Mouse (Mus musculus) liver, embryonic 14.5 days (tissue): ENCODE data around the gene Snx17. TPM values are rescaled to one million over a fixed set of nuclear protein-coding genes. Genes with fewer than 3 reads are reported as not detected.

ENCODE experiments used
- ATAC-seq: fragments of 200-750 bp; cut with Nextera tagmentation; 2 replicates; pipeline ENCODE4 v1.8.0; 2017; ENCODE audit warnings: moderate number of reproducible peaks, mild to moderate bottlenecking, moderate library complexity; ENCODE audit not compliant: insufficient read depth
- DNase-seq, 3 experiments: peaks; one replicate each; pipeline ENCODE4 v3.0.0-alpha.2; 2012 to 2013; ENCODE audit warnings: low read depth in 3 of 3, low spot score in 3 of 3
- H3K27ac ChIP-seq: fragments of 300-500 bp; sonication (generic); 2 replicates; pipeline ENCODE4 v1.5.1; 2014; ENCODE audit warnings: moderate library complexity, mild to moderate bottlenecking, control low read depth, inconsistent platforms
- H3K27me3 ChIP-seq: fragments of 300-500 bp; sonication (generic); 2 replicates; pipeline ENCODE4 v1.6.1; 2014; ENCODE audit warnings: mild to moderate bottlenecking, low read length, moderate library complexity; ENCODE audit not compliant: control insufficient read depth, insufficient read depth
- H3K36me3 ChIP-seq: fragments of 300-500 bp; sonication (generic); replicated peaks from 2 replicates; pipeline ENCODE4 v1.6.1; 2014; ENCODE audit warnings: low read depth; ENCODE audit not compliant: control insufficient read depth, insufficient read depth
- H3K4me1 ChIP-seq, 2 experiments: fragments of 200-500 bp in 1 of 2; fragments of 300-500 bp in 1 of 2; sonication (generic) in 1 of 2; replicated peaks; 2 replicates each; pipeline ENCODE4 v1.6.1; 2012 to 2014; ENCODE audit warnings: antibody characterized with exemption in 1 of 2, inconsistent platforms in 1 of 2, low read length in 1 of 2; ENCODE audit not compliant: control insufficient read depth in 2 of 2, insufficient read depth in 2 of 2
- H3K4me2 ChIP-seq: fragments of 300-500 bp; sonication (generic); 2 replicates; pipeline ENCODE4 v1.6.1; 2014; ENCODE audit warnings: low read depth, mild to moderate bottlenecking, control low read depth, moderate library complexity
- H3K4me3 ChIP-seq, 2 experiments: fragments of 200-500 bp in 1 of 2; fragments of 300-500 bp in 1 of 2; sonication (generic) in 1 of 2; 2 replicates each; pipeline ENCODE4 v1.5.1; 2012 to 2014; ENCODE audit warnings: low read depth in 2 of 2, low read length in 2 of 2, mild to moderate bottlenecking in 2 of 2, control low read depth in 1 of 2, inconsistent platforms in 1 of 2, moderate library complexity in 1 of 2; ENCODE audit not compliant: insufficient read depth in 1 of 2
- H3K9ac ChIP-seq: fragments of 300-500 bp; sonication (generic); replicated peaks from 2 replicates; pipeline ENCODE4 v1.6.1; 2014; ENCODE audit warnings: mild to moderate bottlenecking, control low read depth, moderate library complexity
- H3K9me3 ChIP-seq: fragments of 300-500 bp; sonication (generic); 2 replicates; pipeline ENCODE4 v1.6.1; 2016; ENCODE audit warnings: low read length, mixed read lengths; ENCODE audit not compliant: control insufficient read depth
- CTCF ChIP-seq: IDR thresholded peaks from 2 replicates; pipeline ENCODE4 v1.5.1; 2016; ENCODE audit warnings: antibody characterized with exemption, low read depth, control low read depth
- EP300 ChIP-seq: IDR thresholded peaks from 2 replicates; pipeline ENCODE4 v1.6.1; 2016; ENCODE audit warnings: antibody characterized with exemption, low read depth
- WGBS: fragments of 180-500 bp; shearing (Covaris S2); extraction: QIAGEN DNeasy Blood & Tissue Kit; methylation state at CpG from one replicate; pipeline ENCODE4 v1.1.7; 2014; ENCODE audit not compliant: insufficient replicate concordance; 5-methylcytosine and 5-hydroxymethylcytosine counted together
- polyA plus RNA-seq, 2 experiments: library from polyadenylated mRNA; depleted of rRNA in 1 of 2; stranded (reverse) in 1 of 2; unstranded in 1 of 2; fragments of >200 nt; fragmentation: Nextera tagmentation in 1 of 2; extraction: Ambion mirVana in 1 of 2; gene quantifications; 2 replicates each; pipeline versions ENCODE4 v1.2.1 to v1.2.3; 2012 to 2014

Snx17 gene
- polyA plus RNA-seq, 2 experiments: 23.7 to 36.4 TPM

DNA sequence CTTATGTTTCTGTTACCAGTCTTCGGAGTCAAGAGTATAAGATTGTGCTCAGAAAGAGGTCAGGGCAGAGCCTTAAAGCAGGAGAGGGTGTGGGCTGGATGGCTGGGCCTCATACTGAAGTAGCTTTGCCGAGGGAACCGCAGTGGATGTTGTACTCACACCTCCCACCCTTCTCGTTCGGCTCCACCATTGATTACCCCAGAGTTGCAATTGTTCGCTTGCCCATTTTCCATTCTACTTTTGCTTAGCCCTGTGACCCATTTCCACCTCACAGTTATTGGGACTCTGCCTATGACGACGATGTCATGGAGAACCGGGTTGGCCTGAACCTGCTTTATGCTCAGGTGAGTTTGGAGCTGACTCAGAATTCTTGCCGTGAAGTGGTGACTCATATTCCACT, 3.2 kb downstream of the Snx17 start:
- H3K27ac ChIP-seq: no peak overlapping the region
- DNase-seq: no peak
- no peak for TF ChIP-seq EP300
- TF ChIP-seq CTCF: no peak
- no peak overlapping the region for H3K4me2 ChIP-seq
- no peak overlapping the region for H3K9ac ChIP-seq
- 88% methylated on average over 10 of the region's 10 CpGs for WGBS
- peaks cover 56% of the 10 kb centered on the region for H3K36me3 ChIP-seq
- H3K4me1 ChIP-seq: peaks cover 5 to 11% of the 10 kb centered on the region in 2 experiments
- no peaks in the 10 kb centered on the region; the same call in 1 of the 2 replicates for H3K9me3 ChIP-seq
- H3K27me3 ChIP-seq: no peaks in the 10 kb centered on the region
- ATAC-seq: no peak
- no peak overlapping the region for H3K4me3 ChIP-seq

DNA sequence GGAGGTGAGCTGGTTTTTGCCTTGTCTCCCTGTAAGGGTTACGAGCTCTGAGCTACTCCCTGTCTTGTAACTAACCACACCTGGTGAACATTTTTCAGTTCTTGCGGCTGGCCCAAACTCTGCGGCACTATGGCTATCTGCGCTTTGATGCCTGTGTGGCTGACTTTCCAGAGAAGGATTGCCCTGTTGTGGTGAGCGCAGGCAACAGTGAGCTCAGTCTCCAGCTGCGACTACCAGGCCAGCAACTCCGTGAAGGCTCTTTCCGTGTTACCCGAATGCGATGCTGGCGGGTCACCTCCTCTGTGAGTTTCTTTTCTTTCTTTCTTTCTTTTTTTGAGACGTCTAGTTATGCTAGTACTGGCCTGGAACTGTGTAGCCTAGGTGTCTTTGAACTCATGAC, 4.0 kb downstream of the Snx17 start:
- 90% methylated on average over 12 of the region's 12 CpGs for whole genome bisulfite sequencing
- no peak overlapping the region for H3K4me2 ChIP-seq
- no peaks in the 10 kb centered on the region; the same call in 1 of the 2 replicates for H3K9me3 ChIP-seq
- H3K4me3 ChIP-seq: no peak overlapping the region
- no peak for ATAC-seq
- no peak for DNase-seq
- peaks cover 2 to 11% of the 10 kb centered on the region in 2 experiments for H3K4me1 ChIP-seq
- H3K36me3 ChIP-seq: peaks cover 56% of the 10 kb centered on the region
- no peak overlapping the region for H3K9ac ChIP-seq
- TF ChIP-seq CTCF (no peak), EP300 (no peak)
- no peak overlapping the region for H3K27ac ChIP-seq
- no peaks in the 10 kb centered on the region for H3K27me3 ChIP-seq

DNA sequence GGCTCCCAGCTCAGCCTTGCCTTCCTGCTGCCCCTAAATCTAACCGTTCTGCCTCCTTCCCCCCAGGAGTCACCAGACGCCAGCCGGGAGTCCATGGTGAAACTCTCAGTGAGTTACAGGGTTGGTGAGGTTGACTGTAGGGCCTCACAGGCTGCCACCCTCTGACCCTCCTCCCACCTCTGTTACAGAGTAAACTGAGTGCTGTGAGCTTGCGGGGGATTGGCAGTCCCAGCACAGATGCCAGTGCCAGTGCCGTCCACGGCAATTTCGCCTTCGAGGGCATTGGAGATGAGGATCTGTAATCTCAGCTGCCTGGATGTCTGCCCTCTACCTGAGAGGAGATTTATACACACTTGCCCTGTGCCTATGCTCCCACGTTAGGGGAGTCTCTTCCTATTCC, 5.1 kb downstream of the Snx17 start:
- DNase-seq (no peak), ATAC-seq (no peak)
- TF ChIP-seq CTCF: no peak
- TF ChIP-seq EP300: no peak
- Histone ChIP-seq H3K27me3 (no peaks in the 10 kb centered on the region), H3K27ac (no peak overlapping the region), H3K4me1 (peaks cover 2 to 11% of the 10 kb centered on the region in 2 experiments), H3K9me3 (no peaks in the 10 kb centered on the region; the same call in 1 of the 2 replicates), H3K9ac (no peak overlapping the region), H3K4me2 (no peak overlapping the region), H3K36me3 (peaks cover 63% of the 10 kb centered on the region), H3K4me3 (no peak overlapping the region)
- 79% methylated on average over 9 of the region's 9 CpGs for WGBS

DNA sequence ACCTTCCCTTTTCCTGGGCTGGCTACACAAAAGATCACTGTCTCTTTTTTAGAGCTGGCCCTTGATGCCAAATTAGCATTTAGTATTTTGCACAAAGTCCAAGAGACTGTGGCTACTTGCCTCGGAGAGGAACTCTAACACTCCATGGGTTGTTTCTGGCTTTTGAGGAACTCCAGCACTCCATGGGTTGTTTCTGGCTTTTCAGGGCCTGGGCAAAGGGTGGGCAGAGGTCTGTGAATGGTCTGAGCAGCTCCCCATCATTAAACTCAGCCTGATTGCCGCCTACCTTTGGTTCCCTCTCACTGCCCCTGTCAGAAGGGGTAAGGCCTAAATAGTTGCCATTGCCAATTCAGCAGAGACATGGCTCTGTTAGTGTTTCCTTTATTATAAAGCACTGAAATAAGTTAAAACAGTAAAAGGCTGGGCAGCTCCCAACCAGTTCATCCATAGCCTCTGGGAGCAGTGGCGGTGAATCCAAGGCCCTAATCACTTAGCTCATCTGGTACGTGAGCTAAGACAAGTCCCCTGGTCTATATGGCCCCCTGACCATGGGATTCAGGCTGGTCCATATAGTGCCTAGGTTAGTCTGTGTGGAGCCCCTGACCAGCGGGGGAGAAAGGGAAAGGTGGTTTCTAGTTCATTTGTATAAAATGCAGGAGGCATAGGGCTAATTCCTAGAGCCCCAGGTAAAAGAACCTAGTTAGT, 5.7 kb downstream of the Snx17 start:
- no peak for TF ChIP-seq EP300
- no peak for TF ChIP-seq CTCF
- Histone ChIP-seq H3K4me3 (no peak overlapping the region), H3K27me3 (no peaks in the 10 kb centered on the region), H3K4me1 (peaks cover 2 to 11% of the 10 kb centered on the region in 2 experiments), H3K27ac (no peak overlapping the region), H3K9ac (no peak overlapping the region), H3K4me2 (no peak overlapping the region), H3K36me3 (peaks cover 69% of the 10 kb centered on the region), H3K9me3 (no peaks in the 10 kb centered on the region; the same call in 1 of the 2 replicates)
- DNase-seq (no peak), ATAC-seq (no peak)
- WGBS: 80% methylated on average over 5 of the region's 5 CpGs

DNA sequence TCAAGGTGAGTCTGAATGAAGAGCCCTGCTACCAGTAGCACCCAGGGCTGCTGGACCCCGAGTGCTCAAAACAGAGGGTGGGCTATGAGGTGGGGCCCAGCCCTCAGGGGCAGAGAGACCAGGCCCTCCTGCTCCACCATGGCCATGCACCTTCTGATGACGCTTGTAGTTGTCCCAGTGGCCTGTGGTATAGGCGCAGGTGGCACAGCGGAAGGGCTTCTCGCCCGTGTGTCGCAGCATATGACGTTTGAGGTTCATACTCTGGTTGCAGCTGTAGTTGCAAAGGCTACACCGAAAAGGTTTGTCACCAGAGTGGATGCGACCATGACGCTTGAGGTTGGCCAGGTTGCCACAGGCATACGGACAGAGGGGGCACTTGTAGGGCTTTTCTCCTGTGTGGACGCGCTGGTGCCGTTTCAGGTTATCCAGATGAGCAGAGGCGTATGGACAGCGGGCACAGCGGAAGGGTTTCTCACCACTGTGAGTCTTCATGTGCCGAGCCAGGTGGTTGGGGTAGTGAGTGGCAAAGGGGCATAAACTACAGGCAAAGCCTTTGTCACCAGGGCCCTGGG, 6.4 kb downstream of the Snx17 start:
- no peak overlapping the region for H3K4me2 ChIP-seq
- H3K36me3 ChIP-seq: peaks cover 75% of the 10 kb centered on the region
- no peak overlapping the region for H3K27ac ChIP-seq
- no peaks in the 10 kb centered on the region for H3K27me3 ChIP-seq
- H3K9ac ChIP-seq: no peak overlapping the region
- ATAC-seq: no peak
- no peak for DNase-seq
- WGBS: 85% methylated on average over 19 of the region's 19 CpGs
- no peak overlapping the region for H3K4me3 ChIP-seq
- TF ChIP-seq CTCF (no peak), EP300 (no peak)
- no peaks in the 10 kb centered on the region; the same call in 1 of the 2 replicates for H3K9me3 ChIP-seq
- peaks cover 2 to 5% of the 10 kb centered on the region in 2 experiments for H3K4me1 ChIP-seq
